In genomic region chr9:18721931-18722711, GRCm38 (mm10) we compare ENCODE assay signal across 13 mouse cellular contexts. TPM values are rescaled to one million over a fixed set of nuclear protein-coding genes. Genes with fewer than 3 reads are reported as not detected.
A peak's percentile ranks its signal among the peaks of the same experiment; 100 is the strongest.
DNase-seq lines count a peak whose midpoint lies in the region; ATAC-seq and TF ChIP-seq lines count a peak whose summit lies in the region.
"Had no signal": no experiment of that assay in that cellular context is flagged by ENCODE, and none has a peak within 500 bp of the region (broad histone marks: within the 10 kb centered on the region; RNA-seq: fewer than 3 reads in every experiment).

No protein-coding gene starts in this region.

- WGBS in kidney, postnatal 0 days, result 16% methylated on average over 6 of the region's 6 CpGs
- 18% methylated on average over 6 of the region's 6 CpGs for WGBS in kidney, adult 2 months
- WGBS in forebrain, embryonic 11.5 days, result 20% methylated on average over 6 of the region's 6 CpGs
- WGBS in limb, embryonic 10.5 days, result 21% methylated on average over 6 of the region's 6 CpGs
- WGBS in neural tube, embryonic 15.5 days, result 11% methylated on average over 6 of the region's 6 CpGs

- no peaks in the 10 kb centered on the region for H3K27me3 ChIP-seq in kidney, postnatal 0 days (ENCODE audit: insufficient read depth, low read length)
- no peaks in the 10 kb centered on the region for H3K27me3 ChIP-seq in kidney, adult 2 months (replicated peaks; ENCODE audit: control insufficient read depth, insufficient read depth, low read length)
- H3K27me3 ChIP-seq in forebrain, embryonic 11.5 days (ENCODE audit: control insufficient read depth, insufficient read depth, low read length), result no peaks in the 10 kb centered on the region
- no peaks in the 10 kb centered on the region for H3K27me3 ChIP-seq in limb, embryonic 10.5 days (ENCODE audit: low read depth, poor library complexity, severe bottlenecking)
- H3K27me3 ChIP-seq in neural tube, embryonic 15.5 days (replicated peaks), result 0 out of 2 replicates have a peak, but pooled peaks cover 2% of the 10 kb centered on the region
- H3K27me3 ChIP-seq: heart, embryonic 13.5 days had no signal

- H3K36me3 ChIP-seq in kidney, postnatal 0 days (ENCODE audit: insufficient read depth, low read length), result no peaks in the 10 kb centered on the region
- no peaks in the 10 kb centered on the region for H3K36me3 ChIP-seq in kidney, adult 2 months (ENCODE audit: control insufficient read depth, insufficient read depth, low read length)
- no peaks in the 10 kb centered on the region for H3K36me3 ChIP-seq in forebrain, embryonic 11.5 days (ENCODE audit: control insufficient read depth, insufficient read depth, low read length)
- H3K36me3 ChIP-seq in limb, embryonic 10.5 days, result no peaks in the 10 kb centered on the region
- no peaks in the 10 kb centered on the region for H3K36me3 ChIP-seq in neural tube, embryonic 15.5 days
- H3K36me3 ChIP-seq: heart, embryonic 13.5 days had no signal

- no peak for TF ChIP-seq POLR2A in kidney, adult 2 months (IDR thresholded peaks at IDR 0.05; ENCODE audit: low read depth, low read length)

- no peak overlapping the region for H3K4me2 ChIP-seq in kidney, postnatal 0 days (ENCODE audit: low read length)
- no peak overlapping the region for H3K4me2 ChIP-seq in forebrain, embryonic 11.5 days (ENCODE audit: low read depth, low read length, severe bottlenecking)
- H3K4me2 ChIP-seq in neural tube, embryonic 15.5 days, result no peak overlapping the region
- H3K4me2 ChIP-seq: heart, embryonic 13.5 days had no signal

- peak; percentile 72 for DNase-seq in kidney, postnatal 0 days (ENCODE audit: low spot score)
- no peak for DNase-seq in kidney, adult 2 months
- DNase-seq in forebrain, embryonic 11.5 days (ENCODE audit: low spot score), result no peak
- DNase-seq in limb, embryonic 10.5 days (ENCODE audit: low spot score), result peak; percentile 39
- no peak for DNase-seq in layer of hippocampus, adult 2 months (ENCODE audit: low spot score in 2 of 2)

- no peak overlapping the region for H3K4me3 ChIP-seq in kidney, postnatal 0 days (replicated peaks; ENCODE audit: low read depth, low read length)
- H3K4me3 ChIP-seq in kidney, adult 2 months (ENCODE audit: insufficient read depth, low read depth, low read length), result no peak overlapping the region
- no peak overlapping the region for H3K4me3 ChIP-seq in forebrain, embryonic 11.5 days (ENCODE audit: low read depth, low read length)
- no peak overlapping the region for H3K4me3 ChIP-seq in limb, embryonic 10.5 days
- H3K4me3 ChIP-seq in neural tube, embryonic 15.5 days (replicated peaks), result no peak overlapping the region
- no peak overlapping the region for H3K4me3 ChIP-seq in layer of hippocampus, adult 2 months
- H3K4me3 ChIP-seq: heart, embryonic 13.5 days had no signal

- peak overlapping the region; percentile 0; the same call in 1 of the 2 replicates for H3K27ac ChIP-seq in kidney, postnatal 0 days
- H3K27ac ChIP-seq in kidney, adult 2 months (ENCODE audit: insufficient read depth, low read depth, low read length), result no peak overlapping the region
- H3K27ac ChIP-seq in forebrain, embryonic 11.5 days (ENCODE audit: low read depth, low read length), result no peak overlapping the region
- H3K27ac ChIP-seq in limb, embryonic 10.5 days, result peak overlapping the region; percentile 84
- no peak overlapping the region for H3K27ac ChIP-seq in neural tube, embryonic 15.5 days (replicated peaks)
- H3K27ac ChIP-seq in layer of hippocampus, adult 2 months, result no peak overlapping the region
- H3K27ac ChIP-seq: heart, embryonic 13.5 days had no signal

- H3K9ac ChIP-seq in kidney, postnatal 0 days (ENCODE audit: low read depth, low read length), result no peak overlapping the region
- H3K9ac ChIP-seq in forebrain, embryonic 11.5 days (ENCODE audit: low read length), result no peak overlapping the region
- no peak overlapping the region for H3K9ac ChIP-seq in neural tube, embryonic 15.5 days (replicated peaks)
- H3K9ac ChIP-seq: heart, embryonic 13.5 days had no signal

- no peaks in the 10 kb centered on the region for H3K4me1 ChIP-seq in kidney, postnatal 0 days (replicated peaks; ENCODE audit: insufficient read depth, low read length)
- H3K4me1 ChIP-seq in kidney, adult 2 months (ENCODE audit: control insufficient read depth, insufficient read depth, low read length), result no peaks in the 10 kb centered on the region
- H3K4me1 ChIP-seq in forebrain, embryonic 11.5 days (replicated peaks; ENCODE audit: control insufficient read depth, insufficient read depth, low read length), result no peaks in the 10 kb centered on the region; the same call in 1 of the 2 replicates
- peaks cover 28% of the 10 kb centered on the region for H3K4me1 ChIP-seq in limb, embryonic 10.5 days
- 0 out of 2 replicates have a peak, but pooled peaks cover 6% of the 10 kb centered on the region for H3K4me1 ChIP-seq in neural tube, embryonic 15.5 days
- H3K4me1 ChIP-seq: heart, embryonic 13.5 days had no signal

- ATAC-seq in kidney, postnatal 0 days (replicated peaks; ENCODE audit: low FRiP score, low read depth), result peak; percentile 46; the same call in 1 of the 2 replicates
- ATAC-seq in forebrain, embryonic 11.5 days (replicated peaks; ENCODE audit: low FRiP score), result peak; percentile 81
- ATAC-seq in neural tube, embryonic 15.5 days (ENCODE audit: low FRiP score), result peak; percentile 79
- no peak for ATAC-seq in frontal cortex, adult (ENCODE audit: low TSS enrichment)
- no peak for ATAC-seq in monocyte, adult 5-6 weeks (replicated peaks; ENCODE audit: insufficient number of reproducible peaks, low FRiP score, low TSS enrichment, poor library complexity, severe bottlenecking)

- H3K9me3 ChIP-seq in kidney, postnatal 0 days (replicated peaks; ENCODE audit: low read length), result no peaks in the 10 kb centered on the region
- no peaks in the 10 kb centered on the region for H3K9me3 ChIP-seq in forebrain, embryonic 11.5 days (ENCODE audit: control insufficient read depth, low read length)
- no peaks in the 10 kb centered on the region for H3K9me3 ChIP-seq in limb, embryonic 10.5 days (replicated peaks)
- no peaks in the 10 kb centered on the region for H3K9me3 ChIP-seq in neural tube, embryonic 15.5 days (replicated peaks)
- H3K9me3 ChIP-seq: heart, embryonic 13.5 days had no signal

- TF ChIP-seq CTCF in kidney, postnatal 0 days (IDR thresholded peaks at IDR 0.05; ENCODE audit: low read depth), result no peak
- TF ChIP-seq CTCF in kidney, adult 2 months (conservative IDR thresholded peaks at IDR 0.05; ENCODE audit: insufficient read depth, insufficient read length, low read depth, low read length), result no peak
- TF ChIP-seq CTCF in layer of hippocampus, adult 2 months (conservative IDR thresholded peaks at IDR 0.05), result no peak

RNA-seq across cellular contexts. Expression of gene Olfr24, which starts 41.7 kb away (rescaled TPM):
- not detected in 2 replicates for polyA plus RNA-seq in kidney, postnatal 0 days (2015; fragmentation: Nextera tagmentation; extraction: Ambion mirVana)
- polyA plus RNA-seq in kidney, adult 2 months (2012; rRNA removed), result not detected in 2 replicates
- polyA plus RNA-seq in forebrain, embryonic 11.5 days (2014; fragmentation: Nextera tagmentation; extraction: Ambion mirVana), result not detected in 2 replicates
- polyA plus RNA-seq in limb, embryonic 10.5 days (2016; fragmentation: Nextera tagmentation; extraction: Ambion mirVana), result not detected in 2 replicates
- polyA plus RNA-seq in neural tube, embryonic 15.5 days (2015; fragmentation: Nextera tagmentation; extraction: Ambion mirVana), result not detected in 2 replicates
- not detected for total RNA-seq in layer of hippocampus, adult 2 months (2021)
- not detected in 3 replicates for total RNA-seq in monocyte, adult 5-6 weeks (2017)
- total RNA-seq: common myeloid progenitor, adult 5-6 weeks; left cerebral cortex, adult 18-20 months; megakaryocyte-erythroid progenitor cell, adult 5-6 weeks had no signal
- polyA plus RNA-seq: heart, embryonic 13.5 days; small intestine, adult 2 months had no signal

RNA-seq across cellular contexts. Expression of gene Muc16, which starts 47.8 kb away (rescaled TPM):
- 0.01 and 0.08 TPM in 2 replicates for polyA plus RNA-seq in kidney, postnatal 0 days (2015; fragmentation: Nextera tagmentation; extraction: Ambion mirVana)
- polyA plus RNA-seq in kidney, adult 2 months (2012; rRNA removed), result 0.09 and 0.12 TPM in 2 replicates
- polyA plus RNA-seq in forebrain, embryonic 11.5 days (2014; fragmentation: Nextera tagmentation; extraction: Ambion mirVana), result not detected in 2 replicates
- polyA plus RNA-seq in limb, embryonic 10.5 days (2016; fragmentation: Nextera tagmentation; extraction: Ambion mirVana), result 0.01 TPM in 1 of 2 replicates, not detected in the other
- 0.09 and 0.32 TPM in 2 replicates for polyA plus RNA-seq in neural tube, embryonic 15.5 days (2015; fragmentation: Nextera tagmentation; extraction: Ambion mirVana)
- total RNA-seq in layer of hippocampus, adult 2 months (2021), result not detected
- under 0.01 TPM in 1 of 3 replicates, not detected in the others for total RNA-seq in monocyte, adult 5-6 weeks (2017)
- total RNA-seq: common myeloid progenitor, adult 5-6 weeks; left cerebral cortex, adult 18-20 months; megakaryocyte-erythroid progenitor cell, adult 5-6 weeks had no signal
- polyA plus RNA-seq: small intestine, adult 2 months had no signal

Comparison
In these comparisons a context has a peak if more than half of its experiments do, and no peak if none do; other contexts are left out.
1. DNase-seq: peak in kidney, postnatal 0 days (single experiment) and limb, embryonic 10.5 days (single experiment); none in kidney, adult 2 months (single experiment), forebrain, embryonic 11.5 days (single experiment) and layer of hippocampus, adult 2 months (0 of 2).
2. H3K27ac ChIP-seq: peak in kidney, postnatal 0 days (single experiment) and limb, embryonic 10.5 days (single experiment); none in kidney, adult 2 months (single experiment), forebrain, embryonic 11.5 days (single experiment), neural tube, embryonic 15.5 days (single experiment) and layer of hippocampus, adult 2 months (single experiment).
3. ATAC-seq: peak in kidney, postnatal 0 days (single experiment), forebrain, embryonic 11.5 days (single experiment) and neural tube, embryonic 15.5 days (single experiment); none in frontal cortex, adult (single experiment) and monocyte, adult 5-6 weeks (single experiment).